In the genomic region with DNA sequence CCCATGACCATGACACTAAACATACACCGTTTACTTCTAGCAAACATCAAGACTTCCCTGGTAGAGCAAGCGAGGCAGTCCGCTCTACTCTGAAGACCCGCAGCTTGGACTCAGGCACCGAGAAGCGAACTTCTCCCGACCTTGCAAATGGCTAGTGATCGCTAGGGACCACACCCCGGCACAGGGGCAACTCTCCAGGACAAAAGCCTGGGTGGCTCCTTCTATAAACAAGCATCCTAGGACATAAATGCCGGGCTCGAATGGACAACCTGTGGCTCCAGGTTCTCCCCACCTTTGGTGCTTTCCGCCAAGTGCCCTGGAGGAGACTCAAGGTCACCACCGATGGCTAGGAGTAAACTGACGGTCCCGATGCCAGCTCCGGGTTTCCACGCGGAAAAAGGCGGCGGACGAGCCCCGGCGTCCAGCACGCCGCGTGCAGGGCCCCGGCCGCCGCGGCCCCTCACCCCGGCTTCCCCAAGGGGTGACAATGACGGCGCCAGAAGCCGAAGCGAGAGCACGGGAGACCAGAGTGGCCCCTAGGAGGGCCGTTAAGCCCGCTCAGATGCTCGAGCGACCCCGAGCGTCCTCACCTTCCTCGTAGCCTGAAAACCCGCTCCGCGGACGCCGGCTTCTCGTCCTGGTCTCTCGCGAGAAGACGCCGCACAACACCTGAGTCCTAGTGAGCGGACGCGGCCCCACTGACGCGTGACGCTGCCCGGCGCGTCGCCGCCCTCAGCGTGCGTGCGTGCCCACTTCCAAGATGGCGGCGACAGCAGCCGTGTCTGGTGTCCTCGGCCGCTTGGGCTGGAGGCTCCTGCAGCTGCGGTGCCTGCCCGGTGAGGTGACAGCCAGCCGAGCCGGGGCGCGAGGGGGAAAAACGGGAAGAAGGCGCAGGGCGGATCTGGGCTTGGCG, we compare ENCODE assay signal across 7 mouse cellular contexts. TPM values are rescaled to one million over a fixed set of nuclear protein-coding genes. Genes with fewer than 3 reads are reported as not detected.
A peak's percentile ranks its signal among the peaks of the same experiment; 100 is the strongest.
DNase-seq lines count a peak whose midpoint lies in the region; ATAC-seq lines count a peak whose summit lies in the region.

A gene (plus strand): TSS at position 660 of the 913 bp plus-strand sequence.
A gene (minus strand): TSS at position 697 of the 913 bp plus-strand sequence.

- H3K36me3 ChIP-seq in embryonic facial prominence, embryonic 10.5 days (replicated peaks), result no peaks in the 10 kb centered on the region
- H3K36me3 ChIP-seq in limb, embryonic 10.5 days, result 0 out of 2 replicates have a peak, but pooled peaks cover 8% of the 10 kb centered on the region
- no peaks in the 10 kb centered on the region for H3K36me3 ChIP-seq in midbrain, embryonic 13.5 days

- ATAC-seq in granulocyte monocyte progenitor cell, adult 5-6 weeks (replicated peaks; ENCODE audit: poor library complexity, severe bottlenecking), result peak; percentile 90
- peak; percentile 98 for ATAC-seq in midbrain, embryonic 13.5 days

- H3K9ac ChIP-seq in midbrain, embryonic 13.5 days (replicated peaks), result peak within 1 kb of the TSS; percentile 94

- H3K4me3 ChIP-seq in embryonic facial prominence, embryonic 10.5 days, result peak within 1 kb of the TSS; percentile 91
- peak within 1 kb of the TSS; percentile 95 for H3K4me3 ChIP-seq in limb, embryonic 10.5 days
- H3K4me3 ChIP-seq in midbrain, embryonic 13.5 days (replicated peaks), result peak within 1 kb of the TSS; percentile 85

- H3K4me1 ChIP-seq in embryonic facial prominence, embryonic 10.5 days, result peaks cover 17% of the 10 kb centered on the region
- H3K4me1 ChIP-seq in limb, embryonic 10.5 days, result peaks cover 12% of the 10 kb centered on the region
- peaks cover 19% of the 10 kb centered on the region for H3K4me1 ChIP-seq in midbrain, embryonic 13.5 days (replicated peaks)

- no peaks in the 10 kb centered on the region for H3K9me3 ChIP-seq in embryonic facial prominence, embryonic 10.5 days
- H3K9me3 ChIP-seq in limb, embryonic 10.5 days (replicated peaks), result no peaks in the 10 kb centered on the region
- H3K9me3 ChIP-seq in midbrain, embryonic 13.5 days, result no peaks in the 10 kb centered on the region

- H3K27ac ChIP-seq in embryonic facial prominence, embryonic 10.5 days (replicated peaks), result peak within 1 kb of the TSS; percentile 93
- peak within 1 kb of the TSS; percentile 93 for H3K27ac ChIP-seq in limb, embryonic 10.5 days
- H3K27ac ChIP-seq in midbrain, embryonic 13.5 days, result peak within 1 kb of the TSS; percentile 89

- no peaks in the 10 kb centered on the region for H3K27me3 ChIP-seq in embryonic facial prominence, embryonic 10.5 days (replicated peaks; ENCODE audit: low read depth, poor library complexity, severe bottlenecking)
- no peaks in the 10 kb centered on the region for H3K27me3 ChIP-seq in limb, embryonic 10.5 days (ENCODE audit: low read depth, poor library complexity, severe bottlenecking)
- no peaks in the 10 kb centered on the region for H3K27me3 ChIP-seq in midbrain, embryonic 13.5 days

- peak within 1 kb of the TSS; percentile 81 for H3K4me2 ChIP-seq in midbrain, embryonic 13.5 days (replicated peaks)

- DNase-seq in adrenal gland, postnatal 10 days, result peak; percentile 95
- DNase-seq in embryonic facial prominence, embryonic 10.5 days (ENCODE audit: low spot score), result peak; percentile 97
- peak; percentile 95 for DNase-seq in kidney, adult 11 months
- peak; percentile 96 for DNase-seq in limb, embryonic 10.5 days (ENCODE audit: low spot score)
- DNase-seq in spleen, adult 12 weeks (ENCODE audit: low spot score), result peak; percentile 92

- under 1% methylated on average over 82 of the region's 82 CpGs for WGBS in embryonic facial prominence, embryonic 10.5 days
- under 1% methylated on average over 82 of the region's 82 CpGs for WGBS in limb, embryonic 10.5 days
- under 1% methylated on average over 81 of the region's 82 CpGs for WGBS in midbrain, embryonic 13.5 days

RNA-seq across cellular contexts. Expression of the first gene that starts in this region (rescaled TPM):
- total RNA-seq in adrenal gland, postnatal 10 days (2021), result 100 to 1,000 TPM; 270 to 345 TPM
- 48.1 and 49.6 TPM in 2 replicates for polyA plus RNA-seq in embryonic facial prominence, embryonic 10.5 days (2016; fragmentation: Nextera tagmentation; extraction: Ambion mirVana)
- 49.5 and 54.4 TPM in 2 replicates for total RNA-seq in granulocyte monocyte progenitor cell, adult 5-6 weeks (2014; fragmentation: Nextera tagmentation)
- total RNA-seq in granulocyte monocyte progenitor cell, adult 5-6 weeks (2017), result 46.6 and 57.4 TPM in 2 replicates
- 51.2 and 65.5 TPM in 2 replicates for polyA plus RNA-seq in limb, embryonic 10.5 days (2016; fragmentation: Nextera tagmentation; extraction: Ambion mirVana)
- polyA plus RNA-seq in midbrain, embryonic 13.5 days (2015; fragmentation: Nextera tagmentation; extraction: Ambion mirVana), result 56.1 and 61.6 TPM in 2 replicates

RNA-seq across cellular contexts. Expression of the second gene that starts in this region (rescaled TPM):
- 100 to 1,000 TPM; 101 to 127 TPM for total RNA-seq in adrenal gland, postnatal 10 days (2021)
- 193 and 200 TPM in 2 replicates for polyA plus RNA-seq in embryonic facial prominence, embryonic 10.5 days (2016; fragmentation: Nextera tagmentation; extraction: Ambion mirVana)
- total RNA-seq in granulocyte monocyte progenitor cell, adult 5-6 weeks (2014; fragmentation: Nextera tagmentation), result 45.7 and 48.0 TPM in 2 replicates
- total RNA-seq in granulocyte monocyte progenitor cell, adult 5-6 weeks (2017), result 46.1 and 72.3 TPM in 2 replicates
- 195 and 198 TPM in 2 replicates for polyA plus RNA-seq in limb, embryonic 10.5 days (2016; fragmentation: Nextera tagmentation; extraction: Ambion mirVana)
- 202 and 203 TPM in 2 replicates for polyA plus RNA-seq in midbrain, embryonic 13.5 days (2015; fragmentation: Nextera tagmentation; extraction: Ambion mirVana)

Comparison
In these comparisons a context has a peak if more than half of its experiments do, and no peak if none do; other contexts are left out.
1. Peak in every context shown above with its lines: DNase-seq, ATAC-seq, H3K4me3 ChIP-seq and H3K27ac ChIP-seq.
2. RNA of the first gene that starts in this region (total RNA-seq): 270 to 345 TPM in adrenal gland, postnatal 10 days; 46.6 to 57.4 TPM in granulocyte monocyte progenitor cell, adult 5-6 weeks; every median in the first group is over 4 times any median in the second.